Mouse (Mus musculus) adrenal gland, postnatal 10 days (tissue): Measurements from ENCODE around the gene Dock10. TPM values are rescaled to one million over a fixed set of nuclear protein-coding genes. Genes with fewer than 3 reads are reported as not detected.

Experiments
- DNase-seq: peaks from one replicate; pipeline ENCODE4 v3.0.0; 2021; ENCODE audit warnings: mixed read lengths
- total RNA-seq, 2 experiments: library from RNA; stranded (reverse); gene quantifications; 2 replicates each; pipeline ENCODE4 v1.2.3; 2021

Gene Dock10
- total RNA-seq, 2 experiments from 2014 or later: 19.2 to 23.7 TPM

- DNase-seq: no peak
Observed at GRCm38 (mm10) chr1:80613395-80614011, 144.8 kb downstream of the Dock10 start.

GRCm38 (mm10) chr1:80607546-80607945 lies 150.8 kb downstream of the Dock10 start:
- DNase-seq: peak; percentile 20

GRCm38 (mm10) chr1:80606131-80606754 lies 152.1 kb downstream of the Dock10 start:
- peak; percentile 21 for DNase-seq

- no peak for DNase-seq
Observed at GRCm38 (mm10) chr1:80604332-80604731, 154.0 kb downstream of the Dock10 start.

GRCm38 (mm10) chr1:80603081-80603480 lies 155.2 kb downstream of the Dock10 start:
- no peak for DNase-seq

- DNase-seq: no peak
Observed at GRCm38 (mm10) chr1:80583281-80583680, 175.0 kb downstream of the Dock10 start.

- no peak for DNase-seq
Observed at GRCm38 (mm10) chr1:80582186-80582585, 176.1 kb downstream of the Dock10 start.

GRCm38 (mm10) chr1:80576898-80577297 lies 181.4 kb downstream of the Dock10 start:
- DNase-seq: peak; percentile 7

GRCm38 (mm10) chr1:80556446-80556845 lies 201.9 kb downstream of the Dock10 start:
- peak; percentile 46 for DNase-seq

- DNase-seq: no peak
Observed at GRCm38 (mm10) chr1:80541522-80541921, 216.8 kb downstream of the Dock10 start.

- peak; percentile 6 for DNase-seq
Observed at GRCm38 (mm10) chr1:80522197-80522596, 236.1 kb downstream of the Dock10 start.

- no peak for DNase-seq
Observed at GRCm38 (mm10) chr1:80520456-80520855, 237.9 kb downstream of the Dock10 start.

GRCm38 (mm10) chr1:80519893-80520292 lies 238.4 kb downstream of the Dock10 start:
- DNase-seq: no peak

- DNase-seq: no peak
Observed at GRCm38 (mm10) chr1:80515836-80516235, 242.5 kb downstream of the Dock10 start.

- no peak for DNase-seq
Observed at GRCm38 (mm10) chr1:80512210-80512948, 245.9 kb downstream of the Dock10 start.

GRCm38 (mm10) chr1:80504757-80505156 lies 253.6 kb downstream of the Dock10 start:
- no peak for DNase-seq

- no peak for DNase-seq
Observed at GRCm38 (mm10) chr1:80504081-80504480, 254.2 kb downstream of the Dock10 start.

GRCm38 (mm10) chr1:80502456-80503165 lies 255.7 kb downstream of the Dock10 start:
- DNase-seq: no peak

GRCm38 (mm10) chr1:80499264-80499663 lies 259.1 kb downstream of the Dock10 start:
- DNase-seq: no peak

- no peak for DNase-seq
Observed at GRCm38 (mm10) chr1:80496360-80496759, 262.0 kb downstream of the Dock10 start.

GRCm38 (mm10) chr1:80483419-80483818 lies 274.9 kb downstream of the Dock10 start:
- DNase-seq: no peak

- DNase-seq: no peak
Observed at GRCm38 (mm10) chr1:80474942-80475341, 283.4 kb downstream of the Dock10 start.

- DNase-seq: no peak
Observed at GRCm38 (mm10) chr1:80472395-80472794, 285.9 kb downstream of the Dock10 start.
